Mouse (Mus musculus): ENCODE data around the gene Inpp4b. TPM values are rescaled to one million over a fixed set of nuclear protein-coding genes. Genes with fewer than 3 reads are reported as not detected.

Gene Inpp4b
- polyA plus RNA-seq, 1 experiment from 2014 or later, result 15.8 TPM

DNA sequence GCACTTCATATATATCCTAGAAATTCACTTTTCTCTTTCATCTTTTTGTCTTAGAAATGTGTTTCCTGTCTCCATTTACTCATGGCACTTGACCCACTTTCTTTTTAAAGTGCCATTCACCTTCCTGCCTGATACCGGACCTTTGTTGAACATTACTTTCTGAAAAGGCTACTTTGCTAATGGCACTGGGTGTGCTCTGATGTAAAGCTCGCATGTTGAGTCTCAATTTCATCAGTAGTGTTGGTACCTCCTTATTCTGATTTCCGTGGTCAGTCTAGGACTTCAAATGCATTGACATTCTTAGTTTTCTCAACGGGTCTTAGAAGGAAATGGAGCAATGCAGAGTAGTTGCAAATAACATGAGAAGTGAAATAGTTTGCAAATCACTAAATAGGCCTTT, 266.7 kb downstream of the Inpp4b start:
- DNase-seq (ENCODE audit: low spot score), result no peak
- WGBS, result 81% methylated on average over 4 of the region's 4 CpGs

DNA sequence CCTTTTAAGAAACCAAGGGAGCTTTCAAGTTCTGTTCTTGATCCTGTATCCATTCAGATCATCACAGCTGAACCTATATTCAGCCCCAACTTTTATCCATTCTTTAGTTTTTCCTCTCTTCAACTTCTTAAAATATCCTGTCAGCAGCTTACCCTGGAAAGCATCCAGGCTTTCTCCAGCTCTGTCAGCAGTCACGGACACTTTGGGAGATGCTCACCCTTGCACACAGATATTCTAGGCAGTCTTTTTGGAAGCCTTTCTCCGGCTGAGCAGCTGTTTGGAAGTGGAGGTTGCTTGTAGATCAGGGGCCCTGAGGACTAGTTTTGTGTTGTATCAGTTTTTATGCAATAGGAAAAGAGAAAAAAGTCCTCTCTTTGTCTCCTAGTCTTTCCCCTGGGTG, 270.3 kb downstream of the Inpp4b start:
- Histone ChIP-seq H3K4me3 (no peak overlapping the region), H3K27me3 (ENCODE audit: low read depth, poor library complexity, severe bottlenecking) (no peaks in the 10 kb centered on the region), H3K27ac (no peak overlapping the region), H3K9me3 (replicated peaks) (no peaks in the 10 kb centered on the region), H3K4me1 (no peaks in the 10 kb centered on the region), H3K36me3 (no peaks in the 10 kb centered on the region)
- no peak for DNase-seq (ENCODE audit: low spot score)
- WGBS, result 89% methylated on average over 2 of the region's 2 CpGs

More for the DNA sequence above, 266.7 kb downstream of the Inpp4b start:
- no peak overlapping the region for H3K4me3 ChIP-seq
- H3K27ac ChIP-seq, result no peak overlapping the region
- H3K4me1 ChIP-seq, result no peaks in the 10 kb centered on the region
- H3K27me3 ChIP-seq (ENCODE audit: low read depth, poor library complexity, severe bottlenecking), result no peaks in the 10 kb centered on the region
- H3K9me3 ChIP-seq (replicated peaks), result no peaks in the 10 kb centered on the region
- no peaks in the 10 kb centered on the region for H3K36me3 ChIP-seq

DNA sequence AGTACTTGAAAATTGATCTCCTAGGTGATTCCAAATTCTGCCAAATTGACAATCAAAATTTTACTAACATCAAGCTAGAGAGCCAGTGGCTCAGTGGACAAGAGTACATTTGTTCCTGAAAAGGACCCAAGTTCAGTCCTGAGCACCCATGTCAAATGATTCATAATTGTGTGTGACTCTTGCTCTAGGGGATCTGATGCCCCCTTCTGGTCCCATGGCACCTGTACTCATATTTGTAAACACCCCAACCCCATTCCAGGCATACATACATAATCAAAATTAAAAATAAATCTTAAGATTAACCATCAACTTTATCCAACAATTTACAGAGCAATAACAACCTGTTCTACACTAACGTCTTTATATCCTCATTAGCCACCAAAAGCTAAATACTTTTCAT, 271.8 kb downstream of the Inpp4b start:
- H3K9me3 ChIP-seq (replicated peaks), result no peaks in the 10 kb centered on the region
- H3K4me3 ChIP-seq, result no peak overlapping the region
- H3K4me1 ChIP-seq, result no peaks in the 10 kb centered on the region
- H3K36me3 ChIP-seq, result no peaks in the 10 kb centered on the region
- no peak for DNase-seq (ENCODE audit: low spot score)
- no peaks in the 10 kb centered on the region for H3K27me3 ChIP-seq (ENCODE audit: low read depth, poor library complexity, severe bottlenecking)
- 93% methylated on average over 1 of the region's 1 CpGs for WGBS
- no peak overlapping the region for H3K27ac ChIP-seq

DNA sequence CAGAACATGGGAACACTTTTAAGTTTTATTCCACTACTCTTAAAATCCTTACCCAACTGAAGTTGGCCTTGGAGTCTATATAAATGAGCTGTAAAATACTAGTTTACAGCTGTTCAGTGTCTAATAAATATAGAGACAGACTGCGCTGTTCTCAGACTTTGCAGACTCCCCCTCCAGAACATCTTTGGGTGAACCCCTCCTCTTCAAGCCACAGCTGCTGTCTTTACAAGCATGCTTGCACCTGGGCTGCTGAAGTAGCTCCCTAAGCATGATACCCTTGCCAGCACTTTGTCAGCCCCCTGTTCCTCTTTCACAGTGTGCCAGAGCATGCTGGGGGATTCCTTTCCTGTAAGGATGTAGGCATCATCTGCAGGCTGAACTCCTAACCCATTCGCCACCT, 272.2 kb downstream of the Inpp4b start:
- 94% methylated on average over 2 of the region's 2 CpGs for WGBS
- no peak for DNase-seq (ENCODE audit: low spot score)
- Histone ChIP-seq H3K36me3 (no peaks in the 10 kb centered on the region), H3K4me3 (no peak overlapping the region), H3K4me1 (no peaks in the 10 kb centered on the region), H3K27me3 (ENCODE audit: low read depth, poor library complexity, severe bottlenecking) (no peaks in the 10 kb centered on the region), H3K27ac (no peak overlapping the region), H3K9me3 (replicated peaks) (no peaks in the 10 kb centered on the region)

DNA sequence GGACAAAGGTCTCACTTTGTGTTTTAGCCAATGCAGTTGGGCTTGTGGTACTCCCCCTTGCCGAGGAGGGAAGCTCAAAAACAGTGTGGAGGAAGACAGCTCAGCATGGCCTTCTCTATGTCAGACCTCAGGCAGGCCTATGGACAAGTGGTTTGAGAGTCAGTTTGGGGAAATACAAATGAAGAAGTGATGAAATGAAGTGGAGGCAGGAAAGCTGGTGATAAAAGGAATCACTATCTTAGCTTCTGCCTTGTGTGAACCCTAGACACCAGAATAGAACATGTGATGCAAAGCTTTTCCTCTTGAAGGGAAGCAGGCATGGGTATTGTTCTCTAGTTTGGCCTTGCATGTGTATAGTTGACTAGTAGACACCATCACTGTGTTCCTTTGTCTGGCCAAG, 273.2 kb downstream of the Inpp4b start:
- no peak overlapping the region for H3K4me3 ChIP-seq
- H3K9me3 ChIP-seq (replicated peaks), result no peaks in the 10 kb centered on the region
- H3K27me3 ChIP-seq (ENCODE audit: low read depth, poor library complexity, severe bottlenecking), result no peaks in the 10 kb centered on the region
- no peaks in the 10 kb centered on the region for H3K4me1 ChIP-seq
- DNase-seq (ENCODE audit: low spot score), result no peak
- no peak overlapping the region for H3K27ac ChIP-seq
- no peaks in the 10 kb centered on the region for H3K36me3 ChIP-seq
- WGBS, result 89% methylated on average over 1 of the region's 1 CpGs

DNA sequence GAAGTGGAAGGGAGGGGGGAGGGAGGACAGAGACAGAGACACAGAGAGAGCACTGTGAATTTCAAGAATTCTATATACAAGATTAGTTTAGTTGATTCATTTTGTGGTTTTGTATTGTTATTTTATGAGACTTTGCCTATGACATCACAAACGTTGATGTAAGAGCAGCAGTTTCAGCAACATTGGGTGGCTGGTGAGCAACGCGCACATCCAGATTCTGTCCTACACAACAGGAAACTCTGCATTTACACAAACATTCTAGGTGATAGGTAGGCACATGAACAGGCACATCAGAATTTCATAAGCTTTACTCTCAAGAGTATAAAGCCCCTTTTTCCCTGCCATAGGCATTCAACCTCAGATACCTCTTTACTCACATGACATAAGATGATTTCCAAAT, 276.6 kb downstream of the Inpp4b start:
- WGBS, result 94% methylated on average over 3 of the region's 3 CpGs
- DNase-seq (ENCODE audit: low spot score), result no peak
- Histone ChIP-seq H3K36me3 (no peaks in the 10 kb centered on the region), H3K4me3 (no peak overlapping the region), H3K27ac (no peak overlapping the region), H3K4me1 (no peaks in the 10 kb centered on the region), H3K9me3 (replicated peaks) (no peaks in the 10 kb centered on the region), H3K27me3 (ENCODE audit: low read depth, poor library complexity, severe bottlenecking) (no peaks in the 10 kb centered on the region)

DNA sequence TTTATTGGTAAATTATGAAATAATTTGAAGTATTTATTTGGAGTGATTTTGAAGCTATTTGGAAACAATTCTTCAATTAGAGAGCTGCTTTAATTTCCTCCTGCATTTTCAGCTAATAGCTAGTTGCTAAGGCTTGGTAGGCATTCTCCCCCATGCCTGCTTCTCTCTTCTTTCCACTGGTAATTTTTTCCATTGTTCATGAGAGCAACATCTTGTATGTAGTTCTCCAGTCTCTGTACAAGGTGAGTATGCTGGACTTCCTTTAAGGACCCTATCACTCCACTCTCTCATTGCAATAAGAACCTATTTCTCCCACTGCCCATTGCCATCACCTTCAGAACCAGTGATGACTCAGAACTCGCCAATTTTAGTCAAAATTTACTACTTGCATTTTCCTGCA, 292.7 kb downstream of the Inpp4b start:
- peaks cover 15% of the 10 kb centered on the region for H3K4me1 ChIP-seq
- no peak overlapping the region for H3K27ac ChIP-seq
- no peaks in the 10 kb centered on the region for H3K27me3 ChIP-seq (ENCODE audit: low read depth, poor library complexity, severe bottlenecking)
- DNase-seq (ENCODE audit: low spot score), result no peak
- 89% methylated on average over 1 of the region's 1 CpGs for whole genome bisulfite sequencing
- H3K36me3 ChIP-seq, result no peaks in the 10 kb centered on the region
- H3K9me3 ChIP-seq (replicated peaks), result no peaks in the 10 kb centered on the region
- H3K4me3 ChIP-seq, result no peak overlapping the region

DNA sequence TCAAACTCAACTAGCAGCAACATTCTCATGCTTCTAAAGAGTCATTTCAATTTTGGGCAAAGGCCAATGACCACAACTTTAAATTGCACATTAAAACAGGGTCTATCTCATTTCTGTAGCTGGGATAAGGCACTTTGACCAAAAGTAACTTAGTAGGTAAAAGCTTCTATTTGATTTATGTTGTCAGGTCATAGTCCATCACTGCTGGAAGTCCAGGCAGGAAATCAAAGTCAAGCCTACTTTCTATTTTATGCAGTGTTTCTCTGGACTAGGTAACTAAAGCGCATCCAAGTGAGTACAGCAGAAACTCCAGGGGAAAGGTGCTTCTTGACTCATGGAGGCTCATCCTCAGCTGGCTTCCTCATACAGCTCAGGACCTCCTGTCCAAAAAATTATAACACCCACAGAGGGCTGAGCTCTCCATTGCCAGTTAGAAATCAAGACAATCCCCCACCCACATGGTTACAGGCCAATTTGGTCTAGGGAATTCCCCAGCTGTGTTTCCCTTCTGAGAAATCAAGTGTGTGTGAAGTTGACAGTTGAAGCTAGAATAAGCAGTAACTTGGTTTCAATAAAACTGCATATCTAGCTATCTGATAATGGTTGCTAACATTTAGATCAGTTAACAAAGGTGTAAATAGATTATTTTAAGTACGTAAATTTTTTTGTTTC, 293.7 kb downstream of the Inpp4b start:
- H3K4me1 ChIP-seq, result peaks cover 16% of the 10 kb centered on the region
- no peaks in the 10 kb centered on the region for H3K36me3 ChIP-seq
- no peaks in the 10 kb centered on the region for H3K27me3 ChIP-seq (ENCODE audit: low read depth, poor library complexity, severe bottlenecking)
- WGBS, result 88% methylated on average over 2 of the region's 2 CpGs
- no peaks in the 10 kb centered on the region for H3K9me3 ChIP-seq (replicated peaks)
- no peak overlapping the region for H3K4me3 ChIP-seq
- DNase-seq (ENCODE audit: low spot score), result no peak
- H3K27ac ChIP-seq, result no peak overlapping the region

DNA sequence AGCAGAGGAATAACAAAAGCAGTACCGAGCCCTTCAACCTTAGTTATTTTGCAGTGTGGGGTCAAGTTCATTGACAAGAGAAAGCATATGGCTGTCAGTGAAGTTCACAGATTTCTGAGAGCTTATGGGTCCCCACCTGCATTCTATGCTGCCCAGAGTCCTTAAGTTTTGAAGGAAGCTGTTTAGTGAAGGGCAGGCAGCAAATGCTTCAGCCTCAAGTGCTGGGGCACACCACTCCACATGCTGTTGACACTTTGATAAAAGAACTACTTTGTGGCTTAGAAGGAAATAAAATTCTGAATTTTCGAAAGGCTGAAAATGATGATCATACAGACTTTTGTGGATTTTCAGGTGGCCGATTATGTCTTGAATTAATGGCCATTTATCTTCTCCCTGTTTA, 296.1 kb downstream of the Inpp4b start:
- Histone ChIP-seq H3K4me1 (peaks cover 16% of the 10 kb centered on the region), H3K27me3 (ENCODE audit: low read depth, poor library complexity, severe bottlenecking) (no peaks in the 10 kb centered on the region), H3K36me3 (no peaks in the 10 kb centered on the region), H3K9me3 (replicated peaks) (no peaks in the 10 kb centered on the region), H3K27ac (no peak overlapping the region), H3K4me3 (no peak overlapping the region)
- 86% methylated on average over 3 of the region's 3 CpGs for WGBS
- no peak for DNase-seq (ENCODE audit: low spot score)

DNA sequence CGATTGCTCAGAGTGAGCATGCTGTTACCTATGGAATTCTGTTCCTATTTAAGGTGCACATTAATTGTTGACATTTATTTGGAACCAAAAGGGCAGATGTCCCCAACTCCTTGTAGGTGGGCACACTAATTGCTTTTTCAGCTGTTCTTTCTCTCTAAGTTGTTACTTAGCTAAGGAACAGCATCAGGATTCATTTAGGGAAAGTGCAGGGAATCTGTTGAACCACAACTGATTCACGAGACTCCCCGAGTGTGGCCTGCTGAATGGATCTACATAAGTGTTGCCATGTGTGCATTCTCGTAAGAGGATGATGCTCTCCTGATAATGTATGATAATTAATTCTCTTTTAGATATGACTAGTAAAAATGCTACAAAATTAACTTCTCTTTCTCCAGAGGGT, 297.5 kb downstream of the Inpp4b start:
- 38% methylated on average over 4 of the region's 4 CpGs for WGBS
- no peak overlapping the region for H3K27ac ChIP-seq

DNA sequence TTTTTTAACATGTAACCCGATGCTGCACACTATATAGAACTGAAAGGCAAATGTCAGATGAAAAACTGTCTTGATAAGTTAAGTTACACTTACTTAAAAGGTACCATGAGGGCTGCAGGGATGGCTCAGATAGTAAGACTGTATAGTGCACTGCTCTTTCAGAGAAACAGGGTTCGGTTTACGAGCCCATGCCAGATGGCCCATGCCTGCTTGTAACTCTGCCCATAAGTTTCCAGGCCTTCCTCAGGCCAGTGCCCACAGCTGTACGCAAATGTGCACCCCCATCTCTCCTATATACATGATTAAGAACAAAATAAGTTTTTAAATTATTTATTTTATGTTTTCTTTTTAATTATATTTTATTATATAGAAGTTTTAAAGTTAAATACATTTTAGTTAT, 300.7 kb downstream of the Inpp4b start:
- Histone ChIP-seq H3K4me3 (no peak overlapping the region), H3K4me1 (peaks cover 10% of the 10 kb centered on the region), H3K9me3 (replicated peaks) (no peaks in the 10 kb centered on the region), H3K27ac (no peak overlapping the region), H3K27me3 (ENCODE audit: low read depth, poor library complexity, severe bottlenecking) (no peaks in the 10 kb centered on the region), H3K36me3 (no peaks in the 10 kb centered on the region)
- 83% methylated on average over 4 of the region's 4 CpGs for WGBS
- no peak for DNase-seq (ENCODE audit: low spot score)

More for the DNA sequence above, 297.5 kb downstream of the Inpp4b start:
- Histone ChIP-seq H3K27me3 (ENCODE audit: low read depth, poor library complexity, severe bottlenecking) (no peaks in the 10 kb centered on the region), H3K36me3 (no peaks in the 10 kb centered on the region), H3K4me3 (no peak overlapping the region), H3K4me1 (peaks cover 16% of the 10 kb centered on the region), H3K9me3 (replicated peaks) (no peaks in the 10 kb centered on the region)
- no peak for DNase-seq (ENCODE audit: low spot score)

DNA sequence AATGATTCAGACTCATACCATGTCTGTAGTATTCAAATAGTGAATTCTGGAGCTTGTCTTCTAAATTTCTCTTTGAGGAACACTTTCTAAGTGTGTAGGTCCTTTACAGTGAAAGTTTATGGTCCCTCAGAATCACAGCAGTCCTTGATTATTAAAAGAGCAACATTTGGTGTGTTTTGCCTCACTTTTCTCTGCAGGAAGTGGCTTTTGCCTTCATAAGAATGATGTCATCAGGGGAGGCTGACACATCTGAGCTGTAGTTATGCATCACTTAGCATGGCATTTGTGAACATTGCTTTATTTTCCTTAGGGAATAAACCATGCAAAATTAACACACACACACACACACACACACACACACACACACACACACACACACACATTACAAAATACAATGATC, 349.8 kb downstream of the Inpp4b start:
- H3K4me3 ChIP-seq, result no peak overlapping the region
- no peak overlapping the region for H3K27ac ChIP-seq
- no peaks in the 10 kb centered on the region for H3K36me3 ChIP-seq
- no peaks in the 10 kb centered on the region for H3K4me1 ChIP-seq
- H3K27me3 ChIP-seq (ENCODE audit: low read depth, poor library complexity, severe bottlenecking), result no peaks in the 10 kb centered on the region
- DNase-seq (ENCODE audit: low spot score), result no peak
- H3K9me3 ChIP-seq (replicated peaks), result no peaks in the 10 kb centered on the region

DNA sequence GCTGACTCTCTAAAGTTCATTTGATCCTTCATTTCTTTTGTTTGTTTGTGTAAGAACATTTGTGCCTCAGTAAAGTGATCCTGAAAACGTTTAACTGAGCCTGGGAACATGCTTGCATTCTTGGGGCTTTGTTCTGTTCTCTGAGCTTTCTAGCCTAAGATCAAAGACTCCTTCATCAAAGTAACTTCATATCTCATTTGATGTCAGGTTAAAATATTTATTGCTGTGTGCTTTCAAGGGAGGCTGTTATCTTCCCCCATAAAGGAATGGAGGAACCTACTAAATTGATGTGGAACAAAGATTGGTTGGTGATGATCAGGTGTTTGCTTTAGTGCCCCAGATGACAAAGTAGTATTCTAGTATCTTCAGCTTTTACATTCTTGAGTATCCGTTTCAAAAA, 352.5 kb downstream of the Inpp4b start:
- Histone ChIP-seq H3K27me3 (ENCODE audit: low read depth, poor library complexity, severe bottlenecking) (no peaks in the 10 kb centered on the region), H3K9me3 (replicated peaks) (no peaks in the 10 kb centered on the region), H3K4me1 (no peaks in the 10 kb centered on the region), H3K27ac (no peak overlapping the region), H3K4me3 (no peak overlapping the region), H3K36me3 (no peaks in the 10 kb centered on the region)
- WGBS, result 22% methylated on average over 2 of the region's 2 CpGs
- no peak for DNase-seq (ENCODE audit: low spot score)

DNA sequence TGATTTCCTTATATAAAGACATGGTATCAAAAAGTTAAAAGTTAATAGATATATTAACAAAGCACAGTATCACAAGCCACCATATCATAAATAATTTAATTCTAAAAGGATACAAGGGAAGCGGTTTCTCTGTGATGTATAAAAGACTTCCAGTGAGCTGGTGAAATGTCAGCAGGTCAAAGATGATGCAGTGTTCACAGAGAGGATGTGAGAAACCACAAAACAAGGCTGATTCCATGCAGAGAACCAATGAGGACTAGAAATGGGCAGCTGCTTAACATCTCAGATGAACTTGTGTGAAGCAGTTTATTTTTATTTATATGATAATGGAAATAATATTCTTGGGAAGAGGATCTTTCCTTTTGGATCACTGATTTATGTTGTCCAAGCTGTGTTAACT, 359.7 kb downstream of the Inpp4b start:
- Histone ChIP-seq H3K4me3 (no peak overlapping the region), H3K9me3 (replicated peaks) (no peaks in the 10 kb centered on the region), H3K27me3 (ENCODE audit: low read depth, poor library complexity, severe bottlenecking) (no peaks in the 10 kb centered on the region), H3K36me3 (no peaks in the 10 kb centered on the region), H3K4me1 (no peaks in the 10 kb centered on the region), H3K27ac (no peak overlapping the region)
- DNase-seq (ENCODE audit: low spot score), result no peak
- WGBS, result 86% methylated on average over 1 of the region's 1 CpGs

All from limb, embryonic 10.5 days (tissue).